Mouse (Mus musculus) kidney, adult 2 months (tissue): ENCODE measurements at regions not wholly inside any gene's neighbourhood (a gene's known extent, or its start where the extent isn't known, plus 50 kb on each side); places are given as distances from the start of the nearest gene placed in this dataset.

Source experiments
- CTCF ChIP-seq: fragments of 200-500 bp; conservative IDR thresholded peaks from 2 replicates; pipeline ENCODE4 v1.5.1; 2011; ENCODE audit warnings: low read depth, mild to moderate bottlenecking, control low read depth, low read length, moderate library complexity, mixed read lengths; ENCODE audit not compliant: insufficient read depth, insufficient read length
- POLR2A ChIP-seq: fragments of 200-500 bp; IDR thresholded peaks from one replicate; pipeline ENCODE4 v1.6.1; 2011; ENCODE audit warnings: low read depth, low read length, control low read depth

- TF ChIP-seq CTCF, result no peak
- TF ChIP-seq POLR2A, result no peak
These were observed 312.8 kb upstream of the 4931429L15Rik start for GRCm38 (mm10) chr9:46632576-46632975.
